Mouse (Mus musculus) hindbrain, postnatal 0 days (tissue): ENCODE measurements at regions not wholly inside any gene's neighbourhood (a gene's known extent, or its start where the extent isn't known, plus 50 kb on each side); places are given as distances from the start of the nearest gene placed in this dataset.

Experiments used
- ATAC-seq: fragments of 200-750 bp; cut with Nextera tagmentation; 2 replicates; pipeline ENCODE4 v1.8.0; 2017; ENCODE audit warnings: mild to moderate bottlenecking, moderate TSS enrichment, moderate library complexity
- DNase-seq: peaks from one replicate; pipeline ENCODE4 v3.0.0-alpha.2; 2015; ENCODE audit warnings: low spot score
- H3K27ac ChIP-seq: fragments of 300-500 bp; sonication (generic); 2 replicates; pipeline ENCODE4 v1.5.1; 2014; ENCODE audit warnings: mild to moderate bottlenecking
- H3K27me3 ChIP-seq: fragments of 300-500 bp; sonication (generic); 2 replicates; pipeline ENCODE4 v1.6.1; 2014; ENCODE audit warnings: low read length, mixed read lengths; ENCODE audit not compliant: insufficient read depth
- H3K36me3 ChIP-seq: fragments of 300-500 bp; sonication (generic); 2 replicates; pipeline ENCODE4 v1.6.1; 2014; ENCODE audit warnings: low read length, mixed read lengths; ENCODE audit not compliant: insufficient read depth
- H3K4me1 ChIP-seq: fragments of 300-500 bp; sonication (generic); 2 replicates; pipeline ENCODE4 v1.6.1; 2014; ENCODE audit warnings: antibody characterized with exemption, low read length, mixed read lengths; ENCODE audit not compliant: insufficient read depth
- H3K4me2 ChIP-seq: fragments of 300-500 bp; sonication (generic); 2 replicates; pipeline ENCODE4 v1.6.1; 2014; ENCODE audit warnings: low read depth, mild to moderate bottlenecking, low read length, moderate library complexity, mixed read lengths
- H3K4me3 ChIP-seq: fragments of 300-500 bp; sonication (generic); 2 replicates; pipeline ENCODE4 v1.5.1; 2014; ENCODE audit warnings: low read length
- H3K9ac ChIP-seq: fragments of 300-500 bp; sonication (generic); replicated peaks from 2 replicates; pipeline ENCODE4 v1.6.1; 2014; ENCODE audit warnings: mild to moderate bottlenecking, low read length, moderate library complexity, mixed read lengths
- H3K9me3 ChIP-seq: fragments of 300-500 bp; sonication (generic); 2 replicates; pipeline ENCODE4 v1.6.1; 2016; ENCODE audit warnings: low read length, mixed read lengths
- CTCF ChIP-seq: IDR thresholded peaks from 2 replicates; pipeline ENCODE4 v1.5.1; 2016; ENCODE audit warnings: antibody characterized with exemption, control low read depth, low read depth
- WGBS: fragments of 180-500 bp; shearing (Covaris S2); extraction: QIAGEN DNeasy Blood & Tissue Kit; methylation state at CpG from one replicate; pipeline ENCODE4 v1.1.7; 2014; 5-methylcytosine and 5-hydroxymethylcytosine counted together

DNA sequence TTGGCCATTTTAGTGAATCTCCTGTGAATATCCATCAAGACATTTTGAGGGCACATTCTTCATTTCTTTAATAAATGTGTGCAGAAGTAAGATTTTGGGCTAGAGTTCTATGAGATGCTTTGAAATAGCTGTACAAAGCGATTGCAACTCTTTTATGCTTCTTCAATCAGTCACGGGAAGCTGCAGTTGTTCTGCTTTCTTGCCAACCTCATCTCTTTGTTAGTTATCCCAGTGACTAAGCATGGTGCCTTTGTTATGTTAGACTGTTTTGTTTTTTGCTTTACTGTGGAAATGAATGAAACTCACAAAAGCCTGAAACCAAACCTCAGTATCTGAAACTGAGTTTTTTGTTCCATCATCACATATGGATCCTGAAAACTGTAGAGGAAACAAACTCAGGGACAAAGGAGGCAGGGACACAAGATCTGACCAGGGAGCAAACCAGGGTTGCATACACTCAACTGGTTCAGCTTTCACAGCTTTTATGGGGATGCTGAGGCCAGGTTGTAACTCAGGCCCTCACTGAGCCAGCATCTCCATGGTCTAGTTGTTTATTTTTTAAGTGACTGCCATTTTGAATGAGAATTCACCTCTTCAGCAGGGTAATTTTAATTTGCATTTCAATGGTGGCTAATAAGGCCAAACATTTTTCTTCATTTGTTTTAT, 266.3 kb upstream of the Impad1 start:
- no peak overlapping the region for H3K27ac ChIP-seq
- H3K4me3 ChIP-seq, result no peak overlapping the region
- H3K27me3 ChIP-seq, result no peaks in the 10 kb centered on the region
- H3K4me2 ChIP-seq, result no peak overlapping the region
- 9% methylated on average over 2 of the region's 2 CpGs for WGBS
- no peaks in the 10 kb centered on the region for H3K9me3 ChIP-seq
- ATAC-seq (peak; percentile 58; the same call in 1 of the 2 replicates), DNase-seq (peak; percentile 23)
- H3K4me1 ChIP-seq, result no peaks in the 10 kb centered on the region
- no peak for TF ChIP-seq CTCF
- no peaks in the 10 kb centered on the region for H3K36me3 ChIP-seq
- H3K9ac ChIP-seq, result no peak overlapping the region

DNA sequence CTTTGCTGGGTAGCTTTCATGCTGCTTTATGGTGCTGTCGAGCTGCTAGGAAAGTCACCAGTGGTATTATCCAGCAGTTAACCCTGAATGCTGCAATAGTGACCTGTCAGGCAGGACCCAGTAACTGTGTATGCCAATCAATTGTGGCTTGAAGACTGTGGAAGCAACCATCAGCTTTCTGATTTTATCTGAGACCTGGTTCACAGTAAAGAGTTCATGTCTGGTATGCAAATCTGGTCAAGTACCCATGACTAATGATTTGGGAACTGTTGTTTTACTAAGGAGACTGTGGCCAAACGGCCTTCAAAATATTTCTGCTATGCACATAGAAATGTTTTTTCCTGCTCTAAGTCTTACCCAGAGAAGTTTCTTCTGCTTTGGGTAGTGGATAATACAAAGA, 236.8 kb upstream of the Impad1 start:
- Histone ChIP-seq H3K4me1 (no peaks in the 10 kb centered on the region), H3K9ac (no peak overlapping the region), H3K9me3 (no peaks in the 10 kb centered on the region), H3K27me3 (no peaks in the 10 kb centered on the region), H3K4me2 (no peak overlapping the region), H3K27ac (no peak overlapping the region), H3K36me3 (no peaks in the 10 kb centered on the region), H3K4me3 (no peak overlapping the region)
- WGBS, result 57% methylated on average over 2 of the region's 2 CpGs
- ATAC-seq (no peak), DNase-seq (no peak)
- TF ChIP-seq CTCF, result no peak

DNA sequence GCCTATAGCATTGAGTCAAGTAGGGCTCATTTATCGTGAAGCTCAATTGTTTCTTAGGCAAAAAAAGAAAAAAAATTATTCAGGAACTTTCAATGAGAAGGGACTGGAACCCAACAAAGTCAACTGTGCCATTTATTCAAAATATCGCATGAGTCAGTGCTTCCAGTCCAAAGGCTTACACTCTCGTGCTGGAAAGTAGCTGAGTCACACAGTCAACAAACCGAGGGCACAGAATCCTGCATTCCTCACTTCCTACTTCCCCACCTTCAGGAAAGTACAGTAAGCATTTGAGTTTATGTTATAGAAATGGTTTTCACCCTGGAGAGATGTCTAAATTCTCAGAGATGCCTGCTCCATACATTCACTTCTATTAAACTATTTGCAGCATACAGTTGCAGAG, 194.3 kb upstream of the Impad1 start:
- no peak for DNase-seq
- Histone ChIP-seq H3K4me1 (no peaks in the 10 kb centered on the region), H3K9me3 (no peaks in the 10 kb centered on the region), H3K36me3 (no peaks in the 10 kb centered on the region), H3K27ac (no peak overlapping the region), H3K9ac (no peak overlapping the region), H3K4me2 (no peak overlapping the region), H3K4me3 (no peak overlapping the region), H3K27me3 (no peaks in the 10 kb centered on the region)
- no peak for TF ChIP-seq CTCF
- WGBS, result 88% methylated on average over 4 of the region's 4 CpGs
- ATAC-seq, result no peak

DNA sequence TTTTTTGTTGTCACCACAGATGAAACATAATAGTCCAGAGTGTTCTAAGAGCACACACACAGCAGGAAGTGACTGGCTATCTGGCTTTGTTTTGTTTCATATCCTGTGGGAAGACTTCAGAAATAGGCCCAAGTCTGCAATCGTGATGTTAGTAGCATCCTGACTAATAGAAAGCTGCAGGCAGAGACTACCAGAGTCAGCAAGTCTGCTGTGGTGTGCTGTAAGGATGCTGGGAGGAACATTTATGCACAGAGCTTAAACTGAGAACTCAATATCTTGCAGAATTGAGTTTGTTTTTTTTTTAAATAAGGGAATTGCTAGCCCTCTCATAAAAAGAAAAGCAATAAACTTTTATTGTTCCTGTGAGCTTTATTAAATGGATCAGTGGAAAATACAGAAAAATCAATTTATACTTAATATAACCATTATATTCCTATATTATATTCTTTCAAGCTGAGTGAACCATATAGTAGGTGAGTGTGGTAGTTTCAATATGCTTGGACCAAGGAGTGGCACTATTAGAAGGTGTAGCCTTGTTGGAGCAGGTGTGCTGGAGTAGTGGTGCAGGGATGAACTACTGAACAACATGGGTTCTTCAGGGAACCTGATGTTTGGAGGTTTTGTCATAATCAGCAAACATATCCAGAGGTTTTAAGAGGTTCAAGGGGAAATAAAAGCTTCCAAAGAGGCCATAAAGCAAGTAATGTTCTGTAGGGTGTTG, 190.5 kb upstream of the Impad1 start:
- ATAC-seq (peak; percentile 43; the same call in 1 of the 2 replicates), DNase-seq (no peak)
- 49% methylated on average over 1 of the region's 1 CpGs for WGBS
- no peak overlapping the region for H3K9ac ChIP-seq
- no peaks in the 10 kb centered on the region for H3K27me3 ChIP-seq
- H3K4me2 ChIP-seq, result no peak overlapping the region
- TF ChIP-seq CTCF, result no peak
- H3K4me1 ChIP-seq, result no peaks in the 10 kb centered on the region
- H3K27ac ChIP-seq, result no peak overlapping the region
- no peak overlapping the region for H3K4me3 ChIP-seq
- no peaks in the 10 kb centered on the region for H3K9me3 ChIP-seq
- no peaks in the 10 kb centered on the region for H3K36me3 ChIP-seq

DNA sequence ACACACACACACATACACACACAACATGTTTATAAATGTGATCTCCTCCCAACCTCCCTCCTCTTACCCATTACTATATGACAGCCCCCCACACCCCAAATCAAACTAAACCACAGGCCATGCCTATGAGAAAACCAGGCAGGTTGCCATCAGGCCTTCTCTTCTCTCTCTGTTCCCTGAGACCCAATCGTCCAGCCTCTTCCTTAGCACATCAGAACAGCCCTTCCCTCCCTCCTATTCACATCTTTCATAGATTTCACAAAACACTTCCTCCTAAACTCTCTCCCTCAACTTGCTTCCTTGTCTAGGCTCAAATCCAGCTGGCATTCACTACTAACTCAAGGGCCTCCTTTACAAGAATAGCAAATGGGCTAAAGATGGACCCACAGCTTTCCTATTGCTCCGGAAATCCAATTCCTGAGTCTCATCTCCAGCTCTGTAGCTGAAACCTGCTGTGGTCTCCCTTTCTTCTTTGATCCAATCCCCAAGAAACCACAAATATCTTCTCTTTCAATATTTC, 178.7 kb upstream of the Impad1 start:
- no peak overlapping the region for H3K9ac ChIP-seq
- H3K4me3 ChIP-seq, result no peak overlapping the region
- WGBS, result 78% methylated on average over 2 of the region's 2 CpGs
- H3K36me3 ChIP-seq, result no peaks in the 10 kb centered on the region
- H3K27ac ChIP-seq, result no peak overlapping the region
- H3K4me2 ChIP-seq, result no peak overlapping the region
- no peaks in the 10 kb centered on the region for H3K9me3 ChIP-seq
- no peaks in the 10 kb centered on the region for H3K27me3 ChIP-seq
- peak; percentile 14 for DNase-seq
- ATAC-seq, result no peak
- no peak for TF ChIP-seq CTCF
- no peaks in the 10 kb centered on the region for H3K4me1 ChIP-seq

DNA sequence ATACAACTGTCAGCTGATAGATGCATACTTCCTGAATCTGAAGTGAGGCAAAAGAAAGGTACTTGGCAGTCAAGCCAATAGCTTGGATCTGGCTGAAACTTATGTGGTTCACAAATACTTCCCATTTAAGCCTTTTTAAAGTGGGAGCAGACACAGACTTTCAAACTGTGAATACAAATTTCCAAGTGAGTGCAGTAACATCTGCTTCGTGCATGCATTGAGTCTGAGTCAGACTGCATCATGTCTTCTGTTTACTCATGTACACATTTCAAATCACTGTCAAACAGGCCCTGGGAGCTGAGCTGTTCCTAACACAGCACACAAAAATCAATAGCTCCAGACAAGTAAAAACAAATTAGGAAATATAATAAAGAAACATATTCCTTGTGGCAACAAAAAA, 155.8 kb upstream of the Impad1 start:
- Histone ChIP-seq H3K4me2 (no peak overlapping the region), H3K9me3 (no peaks in the 10 kb centered on the region), H3K27me3 (no peaks in the 10 kb centered on the region), H3K36me3 (no peaks in the 10 kb centered on the region), H3K4me3 (no peak overlapping the region), H3K4me1 (no peaks in the 10 kb centered on the region), H3K9ac (no peak overlapping the region), H3K27ac (no peak overlapping the region)
- TF ChIP-seq CTCF, result no peak
- DNase-seq, result peak; percentile 15
- ATAC-seq, result no peak
- WGBS, result 33% methylated on average over 1 of the region's 1 CpGs

DNA sequence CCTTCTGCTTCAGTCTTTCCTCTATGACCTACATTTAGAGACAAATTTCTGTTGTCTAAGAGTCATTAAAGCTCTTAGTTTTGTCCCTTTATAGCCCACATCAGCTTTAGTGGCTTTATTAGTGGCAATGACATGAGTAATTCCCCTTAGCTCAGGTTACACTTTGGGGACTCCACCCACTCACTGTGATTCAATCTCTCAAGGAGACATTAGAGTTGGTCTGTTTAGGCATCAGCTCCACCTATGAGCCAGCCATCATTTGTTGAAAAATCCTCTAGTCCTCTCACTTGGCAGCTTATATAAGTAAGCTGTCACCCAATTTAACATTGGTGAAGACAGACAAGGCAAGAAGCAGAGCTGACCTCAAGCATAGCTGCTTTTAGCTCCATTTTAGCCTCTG, 151.3 kb upstream of the Impad1 start:
- Histone ChIP-seq H3K27me3 (no peaks in the 10 kb centered on the region), H3K27ac (no peak overlapping the region), H3K4me2 (no peak overlapping the region), H3K4me1 (no peaks in the 10 kb centered on the region), H3K4me3 (no peak overlapping the region), H3K36me3 (no peaks in the 10 kb centered on the region), H3K9me3 (no peaks in the 10 kb centered on the region), H3K9ac (no peak overlapping the region)
- DNase-seq, result no peak
- ATAC-seq, result no peak
- no peak for TF ChIP-seq CTCF
